Mouse (Mus musculus) CH12.LX (cell line): ENCODE measurements at regions not wholly inside any gene's neighbourhood (a gene's known extent, or its start where the extent isn't known, plus 50 kb on each side); places are given as distances from the start of the nearest gene placed in this dataset.

Experiments
- CTCF ChIP-seq, 2 experiments: IDR thresholded peaks in 1 of 2; conservative IDR thresholded peaks in 1 of 2; 2 replicates each; pipeline ENCODE4 v1.5.1; 2011 to 2012; ENCODE audit warnings: low read depth in 2 of 2, low read length in 2 of 2, improper control_type of control experiment in 1 of 2, inconsistent platforms in 1 of 2, mild to moderate bottlenecking in 1 of 2, moderate library complexity in 1 of 2
- E2F4 ChIP-seq: IDR thresholded peaks from 2 replicates; pipeline ENCODE4 v1.6.1; 2011; ENCODE audit warnings: low read depth, low read length, improper control_type of control experiment; ENCODE audit not compliant: insufficient replicate concordance
- EP300 ChIP-seq: IDR thresholded peaks from 2 replicates; pipeline ENCODE4 v1.6.1; 2011; ENCODE audit warnings: low read length, improper control_type of control experiment
- ETS1 ChIP-seq: conservative IDR thresholded peaks from 2 replicates; pipeline ENCODE4 v1.6.1; 2012; ENCODE audit warnings: low read depth, mild to moderate bottlenecking, inconsistent platforms, low read length, improper control_type of control experiment, moderate library complexity
- HCFC1 ChIP-seq: IDR thresholded peaks from 2 replicates; pipeline ENCODE4 v1.6.1; 2012; ENCODE audit warnings: low read depth, mild to moderate bottlenecking, inconsistent platforms, low read length, improper control_type of control experiment
- MAZ ChIP-seq: IDR thresholded peaks from 2 replicates; pipeline ENCODE4 v1.6.1; 2012; ENCODE audit warnings: low read depth, mild to moderate bottlenecking, inconsistent platforms, low read length, improper control_type of control experiment, moderate library complexity
- NRF1 ChIP-seq: IDR thresholded peaks from 2 replicates; pipeline ENCODE4 v1.6.1; 2014; ENCODE audit warnings: low read depth, mild to moderate bottlenecking, inconsistent platforms, low read length, improper control_type of control experiment, moderate library complexity
- POLR2A ChIP-seq: IDR thresholded peaks from 2 replicates; pipeline ENCODE4 v1.6.1; 2011; ENCODE audit warnings: low read depth, mild to moderate bottlenecking, improper control_type of control experiment, low read length
- USF1 ChIP-seq: IDR thresholded peaks from 2 replicates; pipeline ENCODE4 v1.6.1; 2014; ENCODE audit warnings: low read depth, mild to moderate bottlenecking, inconsistent platforms, low read length, improper control_type of control experiment
- ZC3H11A ChIP-seq: IDR thresholded peaks from 2 replicates; pipeline ENCODE4 v1.6.1; 2012; ENCODE audit warnings: low read depth, mild to moderate bottlenecking, inconsistent platforms, low read length, improper control_type of control experiment
- ZMIZ1 ChIP-seq: IDR thresholded peaks from 2 replicates; pipeline ENCODE4 v1.6.1; 2012; ENCODE audit warnings: low read depth, mild to moderate bottlenecking, inconsistent platforms, low read length, improper control_type of control experiment

DNA sequence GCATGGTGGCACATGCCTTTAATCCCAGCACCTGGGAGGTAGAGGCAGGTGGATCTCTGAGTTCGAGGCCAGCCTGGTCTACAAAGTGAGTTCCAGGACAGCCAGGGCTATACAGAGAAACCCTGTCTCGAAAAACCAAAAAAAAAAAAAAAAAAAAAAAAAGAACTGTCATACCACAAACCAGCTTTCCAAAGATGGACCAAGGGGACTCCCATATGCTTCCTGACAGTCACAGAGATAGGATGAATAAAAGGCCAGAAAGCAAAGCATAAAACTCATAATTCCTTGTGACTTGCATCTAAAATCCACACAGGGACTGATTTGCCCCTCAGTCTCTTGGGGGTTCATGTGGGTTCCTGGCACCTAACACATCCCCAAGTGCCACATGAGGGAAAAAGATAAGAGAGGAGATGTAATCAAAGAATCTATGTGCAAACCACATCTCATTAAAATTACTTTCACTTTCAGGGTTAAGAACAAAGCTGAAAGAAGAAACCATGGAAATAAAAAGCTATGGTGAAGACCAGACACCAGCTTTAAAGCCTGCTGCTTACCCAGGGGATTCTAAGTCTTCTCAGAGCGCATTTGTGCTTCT lies 241.4 kb downstream of the Pten start:
- TF ChIP-seq E2F4 = no peak
- TF ChIP-seq NRF1 = no peak
- no peak for TF ChIP-seq USF1
- TF ChIP-seq EP300 = no peak; the same call in 1 of the 2 replicates
- no peak for TF ChIP-seq CTCF (conservative IDR thresholded peaks at IDR 0.05 in 1 of 2, IDR thresholded peaks at IDR 0.05 in 1 of 2; ENCODE audit: low read depth in 2 of 2, low read length in 2 of 2)
- TF ChIP-seq HCFC1 = no peak
- no peak for TF ChIP-seq ZC3H11A
- TF ChIP-seq ETS1 = no peak
- no peak for TF ChIP-seq MAZ
- no peak for TF ChIP-seq POLR2A
- no peak for TF ChIP-seq ZMIZ1
